Mouse (Mus musculus) spleen, postnatal 36 days (tissue): ENCODE measurements around the gene Spry1.
"Not testable (repeated sequence)": the region's sequence is repeated elsewhere in the genome, so short reads cannot be mapped to it uniquely, and the experiment has no call there.

Experiments used
- DNase-seq, 2 experiments: peaks; one replicate each; pipeline ENCODE4 v3.0.0; 2022; ENCODE audit warnings: low spot score in 2 of 2, mixed read lengths in 1 of 2

Gene Spry1

DNA sequence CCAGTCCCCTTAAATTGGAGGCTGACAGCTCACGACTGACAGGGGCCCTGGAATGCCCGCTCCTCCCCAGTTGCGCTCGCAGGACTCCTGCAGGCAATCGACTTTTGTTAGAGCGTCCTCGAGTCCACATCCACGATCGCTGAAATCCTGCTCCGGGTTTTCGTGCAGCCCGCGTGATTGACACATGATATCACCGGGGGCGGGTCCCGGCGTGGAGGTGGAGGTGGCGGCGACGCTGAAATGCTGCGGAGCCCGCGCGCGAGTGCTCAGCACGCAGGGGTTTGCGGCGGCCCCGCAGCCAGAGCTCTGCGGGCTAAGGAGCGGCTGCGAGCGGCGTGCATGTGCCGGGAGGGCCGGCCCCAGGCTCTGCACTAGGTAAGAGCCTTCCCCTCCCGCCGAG is at the start of gene Spry1:
TSS of gene Spry1 (plus strand) at position 258 of the 400 bp plus-strand sequence.
- DNase-seq: peak; percentile 85 to 88

DNA sequence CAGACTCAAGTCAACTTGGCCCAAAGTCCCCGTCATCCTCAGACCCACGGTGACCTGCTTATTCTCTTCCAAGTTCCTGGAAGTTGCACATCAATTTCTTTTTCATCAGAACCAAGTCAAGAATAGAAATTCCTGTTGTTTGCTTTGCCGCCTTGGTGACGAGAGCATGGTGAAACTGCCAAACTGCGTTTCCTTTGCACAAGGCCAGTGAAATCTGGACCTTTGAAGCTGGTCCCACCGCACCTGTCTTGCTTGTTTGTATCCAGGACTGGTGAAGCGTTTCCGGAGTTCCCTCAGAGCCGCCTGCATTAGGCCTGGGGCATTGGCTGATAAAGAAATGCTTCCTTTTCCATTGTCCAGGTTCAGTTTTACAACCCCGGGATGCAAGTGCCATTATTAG is 44.0 kb upstream of the Spry1 start:
- no peak for DNase-seq

DNA sequence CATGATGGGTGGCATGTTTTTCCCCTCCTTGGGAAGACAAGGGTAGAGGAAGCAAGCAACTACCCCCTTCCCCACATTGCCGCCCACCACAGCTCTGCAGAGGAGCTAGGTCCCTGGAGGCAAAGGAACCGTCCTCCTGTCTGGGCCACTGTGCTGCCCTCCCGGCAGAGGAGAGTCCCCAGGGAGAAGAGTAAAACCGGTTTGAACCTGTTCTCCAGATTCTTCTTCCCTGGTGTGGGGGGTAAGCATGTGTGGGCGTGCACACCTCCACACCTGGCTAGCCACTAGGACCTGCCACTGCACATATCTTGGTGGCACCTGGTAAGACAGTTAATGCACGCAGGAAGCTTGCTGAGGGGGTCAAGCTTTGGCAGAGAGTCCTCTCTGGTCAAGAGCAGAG is 43.2 kb upstream of the Spry1 start:
- no peak for DNase-seq

DNA sequence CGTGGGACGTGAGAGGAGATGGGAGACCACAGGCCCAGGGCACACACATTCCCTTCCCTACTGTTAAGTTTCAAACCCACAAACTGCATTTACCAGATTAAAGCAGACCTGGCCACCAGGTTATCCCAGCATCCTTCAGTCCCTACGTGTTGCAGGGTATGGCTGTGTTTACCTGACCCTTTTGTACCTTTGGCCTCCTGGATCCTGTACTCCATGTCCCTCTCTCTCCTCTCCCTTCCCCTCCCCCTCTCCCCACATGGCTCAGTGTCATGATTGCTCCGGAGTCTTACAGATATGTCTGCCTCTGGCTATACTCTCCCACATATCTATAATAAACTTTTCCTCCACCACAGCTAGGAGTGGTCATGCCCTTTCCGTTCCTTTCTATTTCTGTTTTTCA is 42.5 kb upstream of the Spry1 start:
- no peak for DNase-seq

DNA sequence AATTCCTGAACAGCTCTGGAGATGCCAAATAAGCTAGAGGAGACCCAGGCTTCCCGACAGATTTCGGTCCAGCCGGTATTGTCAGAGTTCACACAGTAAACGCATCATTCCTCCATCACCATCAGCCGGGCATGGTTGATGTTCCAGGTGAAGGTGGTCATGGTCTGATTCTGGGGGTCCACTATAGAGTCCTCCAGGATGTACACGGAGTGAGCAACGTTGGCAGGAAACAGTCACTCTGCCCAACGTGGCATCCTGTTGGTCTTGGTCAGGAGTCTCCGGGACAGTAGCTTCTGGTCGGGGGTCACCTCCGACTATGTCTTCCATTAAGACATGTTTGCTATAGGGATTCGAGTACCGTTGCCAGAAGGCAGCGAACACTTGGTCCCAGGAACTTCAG is 40.1 kb upstream of the Spry1 start:
- not testable (repeated sequence) for DNase-seq

DNA sequence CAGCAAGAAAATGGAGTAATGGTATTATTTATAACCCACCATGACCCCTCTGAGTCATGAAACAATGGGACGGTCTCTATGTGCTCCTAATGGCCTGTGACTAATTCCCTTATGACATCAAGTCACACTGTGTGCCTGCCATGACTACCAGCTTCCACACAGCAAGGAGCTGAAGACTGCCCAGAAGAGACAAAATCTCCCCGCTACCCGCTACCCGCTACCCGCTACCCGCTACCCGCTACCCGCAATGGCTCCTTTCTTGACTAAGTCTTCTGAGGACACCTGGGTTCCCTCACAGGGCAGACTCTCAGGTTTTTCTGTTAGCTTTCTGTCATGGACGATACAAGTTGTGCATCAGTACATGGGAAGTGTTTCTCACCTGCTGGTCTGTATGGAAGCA is 37.4 kb upstream of the Spry1 start:
- DNase-seq: no peak

DNA sequence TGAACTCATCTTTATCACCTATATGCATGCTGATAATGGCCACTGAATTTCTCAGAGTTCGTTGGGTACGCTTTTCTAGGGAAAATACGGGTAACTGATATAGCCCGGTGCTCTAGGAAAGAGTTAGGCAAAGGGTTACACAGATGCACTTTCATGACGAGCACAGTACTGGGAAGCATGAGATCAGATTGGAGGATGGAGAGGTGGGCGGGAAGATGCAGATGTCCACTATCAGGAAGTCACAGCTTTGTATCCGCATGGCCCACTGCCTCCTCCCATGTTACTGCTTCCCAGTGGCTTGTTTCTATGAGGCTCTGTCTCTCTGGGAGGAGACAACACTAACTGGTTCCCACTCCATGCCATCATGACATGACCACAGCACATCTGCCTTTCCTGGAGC is 36.9 kb upstream of the Spry1 start:
- DNase-seq: no peak

DNA sequence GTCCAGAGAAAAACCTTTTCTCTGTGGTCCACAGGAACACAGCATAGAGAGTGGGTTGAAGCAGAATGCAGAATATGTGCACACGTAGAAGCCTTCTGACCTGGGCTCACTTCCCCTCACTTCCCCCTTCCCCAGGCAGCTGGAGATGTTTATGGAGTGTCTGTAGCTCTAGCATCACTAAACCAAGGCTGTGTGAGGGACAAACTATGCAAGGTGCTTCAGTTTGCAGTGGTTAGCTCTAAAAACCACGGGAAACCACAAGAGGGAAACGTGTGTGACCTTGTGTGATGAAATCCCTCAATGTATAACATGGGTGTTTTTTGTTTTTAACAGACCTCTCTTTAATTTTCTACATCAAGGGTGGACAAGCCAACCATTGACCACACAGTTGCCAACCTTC is 36.2 kb upstream of the Spry1 start:
- DNase-seq: no peak

DNA sequence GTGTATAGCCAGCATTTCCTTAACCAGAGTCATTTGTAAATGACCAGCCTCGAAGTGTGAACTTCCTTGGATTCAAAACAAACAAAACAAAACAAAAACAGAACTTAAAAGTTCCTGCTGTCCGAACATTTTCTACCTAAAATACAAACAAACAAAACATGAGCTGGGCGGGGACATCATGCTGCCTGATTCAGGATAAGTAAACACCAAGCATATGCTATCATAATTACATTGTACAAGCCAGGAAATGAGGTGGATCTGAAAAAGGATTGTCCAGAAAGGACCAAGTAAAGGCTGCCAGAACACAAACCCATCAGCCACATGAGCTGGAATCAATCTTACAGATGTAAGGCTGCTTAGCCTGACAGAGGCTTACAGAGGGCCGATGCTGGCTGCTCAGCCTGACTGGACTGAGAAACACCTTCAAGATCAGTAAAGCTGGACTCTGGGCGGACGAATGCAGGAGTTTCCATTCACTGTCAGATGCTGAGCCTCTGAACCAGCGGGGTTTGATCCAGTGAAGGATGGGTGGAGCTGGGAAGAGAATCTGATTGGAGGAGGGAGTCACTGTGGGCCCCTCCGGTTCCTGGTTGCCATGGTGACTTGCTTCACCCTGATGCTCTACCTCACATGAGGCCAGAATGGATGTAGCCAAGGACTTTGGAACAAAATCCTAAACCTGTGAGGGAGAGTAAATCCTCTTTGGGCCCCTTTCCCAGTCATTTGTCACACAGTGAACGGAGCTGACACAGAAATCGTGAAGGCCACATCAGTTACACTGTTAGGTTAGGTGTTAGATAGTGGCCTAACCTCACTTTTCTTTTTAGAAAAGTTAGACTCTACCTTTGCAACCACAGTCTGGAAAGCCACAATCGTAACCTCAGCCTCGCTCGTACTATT is 34.5 kb upstream of the Spry1 start:
- no peak for DNase-seq

DNA sequence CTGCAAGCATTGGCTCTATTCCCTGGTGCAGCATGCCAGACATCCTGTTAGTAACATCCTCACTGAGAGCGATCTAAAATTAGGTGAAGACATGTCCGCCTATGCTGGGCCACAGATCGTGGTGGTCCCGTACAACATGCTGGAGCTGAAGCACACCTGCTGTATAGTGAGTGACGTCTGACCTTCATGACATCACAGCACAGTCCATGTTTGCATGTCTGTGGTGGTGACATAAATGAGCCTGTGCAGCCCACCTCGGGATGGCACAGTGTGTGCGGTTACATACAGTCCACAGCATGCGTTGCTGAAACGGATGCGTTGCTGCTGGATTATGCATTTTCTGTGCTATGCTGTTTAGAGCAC is 33.9 kb upstream of the Spry1 start:
- no peak for DNase-seq

DNA sequence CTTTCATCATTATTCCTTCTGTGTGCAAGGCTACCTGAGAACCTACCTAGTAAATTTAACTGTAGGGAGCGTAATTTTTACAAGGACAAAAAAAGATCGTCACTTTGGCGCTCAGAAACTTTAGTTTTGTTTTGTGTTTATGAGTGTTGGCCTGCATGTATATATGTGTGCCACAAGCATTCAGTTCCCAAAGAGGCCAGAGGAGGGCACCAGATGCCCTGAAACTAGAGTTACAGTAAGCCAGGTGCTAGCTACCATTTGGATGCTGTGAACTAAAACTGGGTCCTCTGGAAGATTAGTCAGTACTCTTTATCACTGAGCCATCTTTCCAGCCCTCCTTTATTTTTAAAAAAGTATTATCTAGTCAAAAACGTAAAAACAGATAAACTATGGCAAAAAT is 30.8 kb upstream of the Spry1 start:
- DNase-seq: no peak

DNA sequence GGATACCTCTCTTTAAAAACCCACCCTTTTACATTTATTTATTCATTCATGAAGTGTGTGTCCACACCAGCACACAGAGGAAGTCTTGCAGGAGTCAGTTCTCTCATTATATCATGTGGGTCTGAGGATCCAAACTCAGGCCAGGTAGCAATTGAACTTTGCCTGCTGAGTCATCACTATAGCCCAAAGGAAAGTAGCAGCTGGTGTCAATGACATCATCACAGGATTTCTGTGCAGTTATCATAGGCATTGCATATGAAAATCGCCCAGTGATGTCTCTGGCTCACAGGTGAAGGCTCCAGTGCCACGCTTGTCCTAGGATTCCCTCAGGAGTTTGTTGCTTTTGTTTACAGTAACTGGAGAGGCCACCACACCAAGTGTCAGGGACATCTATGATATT is 29.1 kb upstream of the Spry1 start:
- no peak for DNase-seq

DNA sequence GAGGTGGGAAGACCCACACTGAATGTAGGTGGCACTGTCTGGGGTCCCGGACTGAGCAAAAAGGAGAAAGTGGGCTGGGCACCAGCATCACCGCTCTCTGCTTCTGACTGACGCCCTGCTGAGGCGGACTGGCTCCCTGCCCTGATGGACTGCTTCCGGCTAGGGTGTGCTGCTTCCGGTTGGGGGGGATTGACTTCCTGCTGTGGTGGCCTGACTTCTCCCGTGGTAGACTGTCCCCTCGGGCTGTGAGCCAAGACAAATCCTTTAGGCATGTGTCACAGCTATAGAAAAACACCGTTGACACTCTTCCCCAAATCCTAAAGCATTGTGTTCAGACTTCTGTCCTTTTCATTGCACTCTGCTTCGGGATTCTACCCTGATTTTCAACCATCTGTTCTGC is 26.0 kb upstream of the Spry1 start:
- no peak for DNase-seq

DNA sequence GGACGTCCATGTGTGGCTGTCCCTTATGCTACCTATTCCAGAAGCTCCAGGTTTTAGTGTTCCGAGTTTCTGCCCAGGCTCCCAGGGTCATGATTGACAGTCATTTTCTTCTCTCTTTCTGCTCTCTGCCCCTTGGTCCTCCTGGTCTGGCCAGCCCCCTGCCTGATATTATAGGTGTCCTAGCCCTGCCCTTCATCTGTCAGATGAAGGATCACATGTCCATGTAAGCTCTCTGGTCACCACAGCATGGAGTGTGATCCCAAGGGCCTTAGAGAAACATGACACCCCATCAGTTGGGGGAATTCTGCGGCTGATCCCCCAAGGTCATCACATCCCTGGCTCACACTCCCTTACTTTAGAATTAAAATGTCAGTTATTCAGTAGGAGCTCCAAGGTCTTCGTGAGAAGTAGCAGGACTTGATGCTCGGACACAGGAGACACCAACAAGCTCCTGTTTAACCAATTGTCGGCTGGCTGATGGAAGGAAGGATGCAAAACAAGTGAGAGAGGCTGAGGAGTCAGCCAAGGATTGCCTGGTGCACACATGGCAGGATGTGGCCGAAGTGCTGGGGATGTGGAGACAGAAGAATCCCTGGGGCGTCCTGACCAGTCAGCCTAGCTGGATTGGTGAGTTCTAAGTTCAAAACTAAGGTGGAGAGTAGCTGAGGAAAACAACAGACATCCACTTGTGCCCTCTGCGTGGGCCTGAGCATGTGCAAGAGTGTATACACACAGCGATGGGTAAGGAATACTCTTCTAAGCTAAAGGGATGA is 24.7 kb upstream of the Spry1 start:
- no peak for DNase-seq

DNA sequence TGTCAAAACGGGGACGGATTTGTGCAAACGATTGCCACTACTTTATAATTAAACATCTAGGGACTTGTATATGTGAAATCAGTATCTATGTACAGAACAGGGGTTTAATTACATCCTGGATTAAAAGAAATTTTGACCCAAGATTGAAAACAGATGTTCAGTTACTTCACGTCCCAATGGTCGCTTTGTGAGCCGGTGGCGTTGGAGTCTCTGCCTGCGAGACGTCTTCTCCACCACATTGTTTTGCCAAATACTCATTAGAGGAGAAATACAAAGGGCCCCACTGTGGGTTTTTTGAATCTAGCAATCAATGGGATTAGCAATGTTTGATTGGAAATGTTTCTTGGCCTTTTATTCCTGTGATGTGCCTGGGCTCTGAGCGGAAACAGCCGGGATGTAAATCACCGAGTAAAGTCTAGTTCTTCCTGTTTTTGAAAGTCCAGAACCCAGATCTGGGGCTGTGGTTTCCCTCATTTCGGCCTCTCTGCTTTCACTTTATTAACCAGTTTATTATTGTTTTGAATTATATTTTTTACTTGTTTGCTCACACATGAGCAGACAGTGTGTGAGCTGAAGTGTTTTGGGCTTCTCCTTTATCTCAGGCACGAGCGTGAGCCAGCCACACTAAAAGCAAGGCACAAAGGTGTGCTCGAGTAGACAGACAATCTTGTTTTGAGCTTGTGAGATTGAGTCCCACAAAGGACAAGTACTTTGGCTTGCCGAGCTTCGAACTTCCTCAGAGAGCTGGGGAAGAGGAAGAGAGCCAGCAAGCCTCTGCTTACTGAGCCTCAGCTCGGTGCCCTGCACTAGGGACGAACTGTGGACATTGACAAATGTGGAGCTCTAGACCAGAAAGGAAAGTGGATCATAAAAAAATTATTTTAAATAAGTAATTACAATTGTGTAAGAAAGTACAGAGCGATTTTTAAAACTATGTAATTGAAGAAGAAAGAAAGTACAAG is 22.9 kb upstream of the Spry1 start:
- no peak for DNase-seq

DNA sequence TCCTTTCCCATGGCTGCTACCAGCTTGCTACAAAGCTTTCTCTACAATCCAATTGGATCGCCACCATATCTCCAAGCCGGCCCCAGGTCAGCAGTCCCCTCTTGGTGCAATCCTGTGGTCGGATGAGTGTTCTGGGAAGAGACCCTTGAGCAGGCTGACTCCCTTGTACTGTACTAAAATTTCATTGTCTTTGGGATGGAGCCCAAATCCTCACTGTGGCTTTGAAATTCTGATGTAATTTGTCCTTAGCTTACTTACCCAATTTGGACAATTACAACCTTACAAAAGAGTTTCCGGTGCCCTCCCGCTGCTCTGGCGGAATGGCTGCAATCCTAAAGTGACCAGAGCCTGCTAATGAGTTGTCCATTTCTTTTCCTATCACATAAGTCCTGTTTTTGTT is 7.5 kb upstream of the Spry1 start:
- no peak for DNase-seq

DNA sequence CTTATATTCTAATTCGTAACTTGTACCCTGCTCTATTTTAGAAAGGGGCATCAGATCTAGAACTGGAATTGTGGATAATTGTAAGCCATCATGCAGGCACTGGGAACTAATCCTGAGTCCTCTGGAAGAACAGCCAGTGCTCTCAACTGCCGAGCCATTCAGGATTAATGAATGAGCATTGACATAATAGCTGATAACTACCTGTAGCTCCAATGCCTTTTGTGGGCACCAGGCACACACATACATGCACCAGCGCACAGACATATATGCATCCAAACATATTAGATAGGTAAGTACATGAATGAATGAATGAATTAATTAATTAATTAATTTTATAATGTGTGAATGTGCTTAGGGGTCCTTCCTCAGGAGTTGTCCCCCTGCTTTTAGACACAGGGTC is 7.0 kb upstream of the Spry1 start:
- DNase-seq: no peak

DNA sequence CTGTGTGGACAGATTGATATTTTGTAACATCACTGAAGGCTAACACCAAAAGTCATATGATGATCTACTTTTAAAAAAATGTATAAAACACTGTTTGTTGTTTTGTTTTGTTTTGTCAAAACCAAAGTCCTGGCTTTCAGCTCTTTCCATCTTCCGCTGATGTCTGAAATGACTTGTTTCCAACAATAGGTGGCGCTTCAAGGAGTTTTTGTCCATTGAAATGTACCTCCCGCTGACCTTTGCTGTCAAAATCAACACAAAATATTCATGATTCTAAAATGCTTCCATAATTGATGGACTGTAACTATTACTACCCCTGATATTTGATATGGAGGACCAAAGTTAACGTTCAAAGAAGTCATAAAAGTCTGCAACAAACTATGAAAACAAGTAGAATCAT is 5.1 kb upstream of the Spry1 start:
- DNase-seq: no peak

DNA sequence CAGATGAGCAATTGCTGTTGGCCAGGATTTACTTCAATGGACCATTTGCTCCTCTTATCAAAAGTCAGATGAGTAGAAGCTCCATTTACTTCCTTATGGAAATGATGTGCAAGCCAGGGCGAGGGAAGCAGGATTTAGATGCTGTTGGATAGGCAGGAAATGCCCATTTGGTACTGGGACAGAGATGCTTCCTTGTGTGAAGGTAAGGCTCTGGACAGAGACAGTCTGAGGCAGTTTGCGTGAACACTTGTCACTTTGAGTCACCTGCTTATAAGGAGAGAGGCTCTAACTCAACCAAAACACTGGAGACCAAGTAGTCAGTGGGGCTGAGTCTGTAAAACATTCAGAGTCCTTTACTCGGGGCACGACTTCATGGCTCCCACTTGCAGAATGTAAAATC is 2.8 kb upstream of the Spry1 start:
- DNase-seq: no peak

DNA sequence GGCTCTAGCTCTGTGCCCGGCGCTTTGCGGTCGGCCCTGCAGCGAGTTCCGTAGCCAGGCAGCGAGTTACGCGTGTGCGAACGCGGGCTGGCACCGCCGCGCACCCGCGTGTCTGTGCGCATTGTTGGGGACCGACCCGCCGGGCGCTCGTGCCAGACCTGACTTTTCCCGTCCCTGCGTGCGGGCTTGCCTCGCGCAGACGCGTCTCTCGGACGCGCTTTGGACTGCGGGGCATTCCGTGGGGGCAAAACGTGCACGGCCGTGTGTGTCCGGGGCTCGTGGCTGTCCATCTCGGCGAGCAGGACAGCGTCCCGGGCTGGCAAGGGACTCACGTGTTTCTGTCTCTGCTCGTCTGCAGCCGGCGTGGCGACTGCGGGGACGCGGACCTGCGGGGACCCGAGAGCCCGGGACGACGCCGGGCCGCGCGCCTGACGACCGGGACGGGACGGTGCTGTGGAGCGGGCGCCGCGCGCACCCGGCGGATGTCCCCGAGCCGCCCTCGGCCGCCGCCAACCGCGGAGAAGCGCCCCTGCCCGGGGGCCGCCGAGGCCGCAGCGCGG is 495 bp downstream of the Spry1 start:
- DNase-seq: no peak

DNA sequence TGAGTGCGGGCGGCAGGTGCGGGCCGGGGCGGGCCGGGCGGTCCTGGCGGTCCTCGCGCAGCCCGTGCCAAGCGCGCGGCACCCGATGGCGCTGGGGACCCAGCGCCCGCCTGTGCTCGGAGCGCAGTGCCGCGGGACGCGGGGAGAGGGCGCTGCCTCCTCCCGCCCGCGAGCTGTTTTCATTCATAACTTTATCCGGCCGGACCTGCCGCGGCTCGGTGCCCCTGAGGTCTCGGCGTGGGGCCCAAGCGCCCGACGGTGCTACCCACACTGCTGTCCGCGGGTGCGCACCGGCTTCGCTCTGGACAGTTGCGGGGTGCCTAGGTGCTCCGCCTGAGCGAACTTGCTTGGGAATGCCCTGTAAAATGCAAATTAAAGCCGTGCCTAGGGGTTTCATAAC is 1.1 kb downstream of the Spry1 start:
- peak; percentile 62 for DNase-seq
